Mouse (Mus musculus) testis, adult 2 months (tissue): ENCODE measurements at regions not wholly inside any gene's neighbourhood (a gene's known extent, or its start where the extent isn't known, plus 50 kb on each side); places are given as distances from the start of the nearest gene placed in this dataset.

Experiments
- CTCF ChIP-seq: fragments of 200-500 bp; IDR thresholded peaks from 2 replicates; pipeline ENCODE4 v1.5.1; 2012; ENCODE audit warnings: low read depth, mild to moderate bottlenecking, inconsistent platforms, low read length, moderate library complexity; ENCODE audit not compliant: control insufficient read depth, insufficient read depth, insufficient replicate concordance
- POLR2A ChIP-seq: fragments of 200-500 bp; IDR thresholded peaks from 2 replicates; pipeline ENCODE4 v1.6.1; 2012; ENCODE audit warnings: low read depth, mild to moderate bottlenecking, inconsistent platforms, low read length, moderate library complexity; ENCODE audit not compliant: control insufficient read depth

DNA sequence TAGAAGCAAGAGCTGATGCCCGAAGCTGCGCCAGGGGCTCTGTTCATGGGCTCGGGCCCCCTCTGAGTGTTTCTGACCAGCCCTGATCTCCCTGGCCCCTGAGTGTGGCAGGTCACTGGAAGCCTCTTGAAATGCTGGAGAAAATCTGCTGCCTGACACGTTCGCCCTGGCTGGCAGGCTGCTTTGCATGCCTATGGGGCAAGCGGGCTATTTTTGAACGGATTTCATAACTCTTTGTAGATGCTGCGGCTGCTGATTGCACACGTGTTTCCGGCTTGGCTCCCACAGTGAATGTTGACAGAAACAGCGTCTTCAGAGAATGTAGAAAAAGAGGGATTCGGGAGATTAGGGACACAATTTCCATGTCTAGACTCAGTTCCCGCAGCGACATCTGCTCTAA lies 201.4 kb upstream of the Egln3 start:
- TF ChIP-seq CTCF = no peak
- no peak for TF ChIP-seq POLR2A
